Mouse (Mus musculus) frontal cortex, postnatal 14 days (tissue): ENCODE results near the gene Higd2a.

Source experiments
- DNase-seq, 2 experiments: peaks; one replicate each; pipeline ENCODE4 v3.0.0; 2022; ENCODE audit warnings: low spot score in 2 of 2

Higd2a gene

GRCm38 (mm10) chr13:54589996-54590951 is at the start of gene Higd2a, which contains the start of gene Nop16:
Gene Higd2a (plus strand): TSS chr13:54590207.
Gene Nop16 (minus strand): TSS chr13:54590090.
- DNase-seq: peak; percentile 95 to 96

GRCm38 (mm10) chr13:54548036-54548435 is 42.0 kb upstream of the Higd2a start:
- no peak for DNase-seq

GRCm38 (mm10) chr13:54556176-54556575 is 33.8 kb upstream of the Higd2a start:
- DNase-seq: no peak

GRCm38 (mm10) chr13:54556796-54557195 is 33.2 kb upstream of the Higd2a start:
- DNase-seq: no peak

GRCm38 (mm10) chr13:54557652-54558051 is 32.4 kb upstream of the Higd2a start:
- no peak for DNase-seq

GRCm38 (mm10) chr13:54559656-54560055 is 30.4 kb upstream of the Higd2a start:
- no peak for DNase-seq

- DNase-seq: no peak
Measured at GRCm38 (mm10) chr13:54560608-54561007, 29.4 kb upstream of the Higd2a start.

GRCm38 (mm10) chr13:54562562-54562961 is 27.4 kb upstream of the Higd2a start:
- no peak for DNase-seq

- DNase-seq: no peak
Measured at GRCm38 (mm10) chr13:54564232-54565200, 25.5 kb upstream of the Higd2a start.

GRCm38 (mm10) chr13:54565201-54565581 is 24.8 kb upstream of the Higd2a start, which contains the start of gene 4833439L19Rik:
Gene 4833439L19Rik (minus strand): TSS chr13:54565435.
- DNase-seq: peak; percentile 86 to 88

GRCm38 (mm10) chr13:54565594-54566345 is 24.2 kb upstream of the Higd2a start:
- peak in 1 of 2 experiments; percentile 40 for DNase-seq

- no peak for DNase-seq
Measured at GRCm38 (mm10) chr13:54568380-54568779, 21.6 kb upstream of the Higd2a start.

- no peak for DNase-seq
Measured at GRCm38 (mm10) chr13:54569282-54569681, 20.7 kb upstream of the Higd2a start.

- no peak for DNase-seq
Measured at GRCm38 (mm10) chr13:54570736-54571135, 19.3 kb upstream of the Higd2a start.

GRCm38 (mm10) chr13:54571637-54572036 is 18.4 kb upstream of the Higd2a start:
- no peak for DNase-seq

GRCm38 (mm10) chr13:54572621-54573020 is 17.4 kb upstream of the Higd2a start:
- DNase-seq: no peak

- peak in 1 of 2 experiments; percentile 66 for DNase-seq
Measured at GRCm38 (mm10) chr13:54574854-54575481, 15.0 kb upstream of the Higd2a start, which contains the start of gene Arl10. Gene Arl10 (plus strand): TSS chr13:54575015.

GRCm38 (mm10) chr13:54575489-54575888 is 14.5 kb upstream of the Higd2a start:
- DNase-seq: no peak

- no peak for DNase-seq
Measured at GRCm38 (mm10) chr13:54577652-54578507, 12.1 kb upstream of the Higd2a start.

- no peak for DNase-seq
Measured at GRCm38 (mm10) chr13:54581385-54581784, 8.6 kb upstream of the Higd2a start.
